Comparison of ENCODE assay signal across 8 mouse cellular contexts in genomic region chr6:128295876-128296749, GRCm38 (mm10). TPM values are rescaled to one million over a fixed set of nuclear protein-coding genes. Genes with fewer than 3 reads are reported as not detected.
A peak's percentile ranks its signal among the peaks of the same experiment; 100 is the strongest.
DNase-seq lines count a peak whose midpoint lies in the region; ATAC-seq lines count a peak whose summit lies in the region.

No protein-coding gene starts in this region.

- H3K4me1 ChIP-seq in embryonic facial prominence, embryonic 10.5 days, result peaks cover 49% of the 10 kb centered on the region
- peaks cover 18% of the 10 kb centered on the region for H3K4me1 ChIP-seq in heart, embryonic 16.5 days (ENCODE audit: control insufficient read depth, insufficient read depth, low read length)
- peaks cover 8% of the 10 kb centered on the region; the same call in 1 of the 2 replicates for H3K4me1 ChIP-seq in midbrain, embryonic 14.5 days (ENCODE audit: control insufficient read depth, insufficient read depth, low read length)

- peak; percentile 42; the same call in 1 of the 2 replicates for ATAC-seq in heart, embryonic 16.5 days (replicated peaks; ENCODE audit: extremely low read depth, insufficient read depth, low FRiP score)
- ATAC-seq in midbrain, embryonic 14.5 days (ENCODE audit: low FRiP score, low TSS enrichment), result no peak; the same call in 1 of the 2 replicates
- no peak for ATAC-seq in erythroid progenitor cell, adult 5-6 weeks (replicated peaks; ENCODE audit: low FRiP score, poor library complexity, severe bottlenecking)

- no peak overlapping the region for H3K4me3 ChIP-seq in embryonic facial prominence, embryonic 10.5 days
- no peak overlapping the region for H3K4me3 ChIP-seq in heart, embryonic 16.5 days (ENCODE audit: low read length)
- no peak overlapping the region for H3K4me3 ChIP-seq in midbrain, embryonic 14.5 days (replicated peaks; ENCODE audit: low read depth, low read length)

- WGBS in embryonic facial prominence, embryonic 10.5 days, result 29% methylated on average over 6 of the region's 6 CpGs
- WGBS in heart, embryonic 16.5 days, result 27% methylated on average over 6 of the region's 6 CpGs
- 51% methylated on average over 6 of the region's 6 CpGs for WGBS in midbrain, embryonic 14.5 days

- peak; percentile 38 for DNase-seq in ovary, adult 18-20 months (ENCODE audit: low spot score)
- no peak for DNase-seq in ovary, postnatal 10 days (ENCODE audit: low spot score)
- DNase-seq in embryonic facial prominence, embryonic 10.5 days (ENCODE audit: low spot score), result no peak
- peak; percentile 85 to 86 for DNase-seq in kidney, postnatal 25 days
- DNase-seq in midbrain, embryonic 14.5 days, result peak; percentile 42
- no peak for DNase-seq in spleen, postnatal 14 days (ENCODE audit: low spot score in 2 of 2)

- no peak overlapping the region for H3K9ac ChIP-seq in heart, embryonic 16.5 days (ENCODE audit: low read length)
- H3K9ac ChIP-seq in midbrain, embryonic 14.5 days (replicated peaks; ENCODE audit: low read length), result no peak overlapping the region

- no peaks in the 10 kb centered on the region for H3K9me3 ChIP-seq in embryonic facial prominence, embryonic 10.5 days
- no peaks in the 10 kb centered on the region for H3K9me3 ChIP-seq in heart, embryonic 16.5 days (replicated peaks; ENCODE audit: control insufficient read depth, low read length)
- no peaks in the 10 kb centered on the region for H3K9me3 ChIP-seq in midbrain, embryonic 14.5 days (ENCODE audit: control insufficient read depth, low read length)

- no peak overlapping the region for H3K4me2 ChIP-seq in heart, embryonic 16.5 days (ENCODE audit: low read depth, low read length)
- H3K4me2 ChIP-seq in midbrain, embryonic 14.5 days (ENCODE audit: low read length), result no peak overlapping the region

- H3K36me3 ChIP-seq in embryonic facial prominence, embryonic 10.5 days (replicated peaks), result no peaks in the 10 kb centered on the region
- H3K36me3 ChIP-seq in heart, embryonic 16.5 days (ENCODE audit: control insufficient read depth, insufficient read depth), result no peaks in the 10 kb centered on the region
- H3K36me3 ChIP-seq in midbrain, embryonic 14.5 days (ENCODE audit: control insufficient read depth, insufficient read depth, low read length), result no peaks in the 10 kb centered on the region

- peak overlapping the region; percentile 48 for H3K27ac ChIP-seq in embryonic facial prominence, embryonic 10.5 days (replicated peaks)
- peak overlapping the region; percentile 43 for H3K27ac ChIP-seq in heart, embryonic 16.5 days (ENCODE audit: low read length)
- no peak overlapping the region for H3K27ac ChIP-seq in midbrain, embryonic 14.5 days (replicated peaks; ENCODE audit: low read depth, low read length)

- peaks cover 54% of the 10 kb centered on the region for H3K27me3 ChIP-seq in embryonic facial prominence, embryonic 10.5 days (replicated peaks; ENCODE audit: low read depth, poor library complexity, severe bottlenecking)
- peaks cover 14% of the 10 kb centered on the region; the same call in 1 of the 2 replicates for H3K27me3 ChIP-seq in heart, embryonic 16.5 days (ENCODE audit: control insufficient read depth, insufficient read depth, low read length)
- peaks cover 33% of the 10 kb centered on the region for H3K27me3 ChIP-seq in midbrain, embryonic 14.5 days (ENCODE audit: control insufficient read depth, insufficient read depth, low read length)

RNA-seq across cellular contexts. Expression of gene Tead4, which starts 4.5 kb away (rescaled TPM):
- polyA plus RNA-seq in embryonic facial prominence, embryonic 10.5 days (2016; fragmentation: Nextera tagmentation; extraction: Ambion mirVana), result 2.9 and 3.2 TPM in 2 replicates
- polyA plus RNA-seq in heart, embryonic 16.5 days (2015; fragmentation: Nextera tagmentation; extraction: Ambion mirVana), result 2.5 and 2.7 TPM in 2 replicates
- polyA plus RNA-seq in midbrain, embryonic 14.5 days (2014; fragmentation: Nextera tagmentation; extraction: Ambion mirVana), result 0.19 and 0.55 TPM in 2 replicates
- not detected in 2 replicates for total RNA-seq in erythroid progenitor cell, adult 5-6 weeks (2015; ENCODE audit: low replicate concordance)
- not detected in 2 replicates for total RNA-seq in erythroid progenitor cell, adult 5-6 weeks (2017; ENCODE audit: low replicate concordance)

RNA-seq across cellular contexts. Expression of gene Tulp3, which starts 59.5 kb away (rescaled TPM):
- 22.2 and 23.4 TPM in 2 replicates for polyA plus RNA-seq in embryonic facial prominence, embryonic 10.5 days (2016; fragmentation: Nextera tagmentation; extraction: Ambion mirVana)
- polyA plus RNA-seq in heart, embryonic 16.5 days (2015; fragmentation: Nextera tagmentation; extraction: Ambion mirVana), result 11.0 and 11.1 TPM in 2 replicates
- 11.5 and 13.8 TPM in 2 replicates for polyA plus RNA-seq in midbrain, embryonic 14.5 days (2014; fragmentation: Nextera tagmentation; extraction: Ambion mirVana)
- 0.84 and 2.9 TPM in 2 replicates for total RNA-seq in erythroid progenitor cell, adult 5-6 weeks (2015; ENCODE audit: low replicate concordance)
- total RNA-seq in erythroid progenitor cell, adult 5-6 weeks (2017; ENCODE audit: low replicate concordance), result 2.3 and 3.0 TPM in 2 replicates

Comparison
In these comparisons a context has a peak if more than half of its experiments do, and no peak if none do; other contexts are left out.
1. DNase-seq: peak in ovary, adult 18-20 months (single experiment), kidney, postnatal 25 days (2 of 2) and midbrain, embryonic 14.5 days (single experiment); none in ovary, postnatal 10 days (single experiment), embryonic facial prominence, embryonic 10.5 days (single experiment) and spleen, postnatal 14 days (0 of 2).